Mouse (Mus musculus): ENCODE data around the gene Clstn2. TPM values are rescaled to one million over a fixed set of nuclear protein-coding genes. Genes with fewer than 3 reads are reported as not detected.

Clstn2 gene
- polyA plus RNA-seq, 1 experiment from 2014 or later = 0.79 TPM

DNA sequence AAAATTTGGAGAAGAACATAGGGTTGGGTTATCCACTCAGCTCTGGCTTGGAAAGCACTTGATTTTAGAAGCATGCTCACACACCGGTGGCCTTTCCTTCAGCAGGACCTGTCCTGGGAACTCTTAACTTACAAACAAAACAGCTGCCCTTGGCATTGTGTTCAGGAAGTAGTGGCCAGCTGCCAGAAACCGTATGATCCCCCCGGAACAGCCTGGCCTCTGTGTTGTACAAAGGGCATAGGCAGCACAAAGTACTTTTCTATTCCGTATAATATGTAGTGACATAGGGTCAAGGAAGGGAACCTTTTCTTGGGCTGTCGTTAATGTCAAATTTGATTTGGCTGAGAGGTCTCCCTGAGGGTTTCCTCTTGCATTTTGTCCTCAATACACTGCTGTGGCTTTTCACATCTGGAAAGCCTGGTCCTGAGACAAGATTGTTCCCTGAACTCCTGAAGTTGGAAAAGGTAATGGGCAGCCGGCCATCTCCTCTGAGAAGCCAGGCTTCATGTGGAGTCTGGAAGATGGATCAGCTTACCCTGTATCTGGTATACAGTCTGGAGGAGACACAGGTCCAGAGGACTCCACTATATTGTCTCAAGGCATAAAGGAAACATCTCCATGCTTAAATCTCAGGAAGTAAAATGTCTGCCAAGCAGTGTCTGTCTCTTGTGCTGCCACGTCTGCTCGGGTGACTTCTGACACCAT lies 494.8 kb downstream of the Clstn2 start:
- Histone ChIP-seq H3K4me3 (no peak overlapping the region), H3K27ac (no peak overlapping the region), H3K4me1 (0 out of 2 replicates have a peak, but pooled peaks cover 6% of the 10 kb centered on the region), H3K36me3 (no peaks in the 10 kb centered on the region), H3K9me3 (replicated peaks) (no peaks in the 10 kb centered on the region), H3K27me3 (ENCODE audit: low read depth, poor library complexity, severe bottlenecking) (no peaks in the 10 kb centered on the region)
- DNase-seq (ENCODE audit: low spot score) = no peak
- 78% methylated on average over 8 of the region's 8 CpGs for WGBS

- Histone ChIP-seq H3K27me3 (ENCODE audit: low read depth, poor library complexity, severe bottlenecking) (no peaks in the 10 kb centered on the region), H3K27ac (no peak overlapping the region), H3K36me3 (no peaks in the 10 kb centered on the region), H3K4me3 (no peak overlapping the region), H3K4me1 (0 out of 2 replicates have a peak, but pooled peaks cover 6% of the 10 kb centered on the region), H3K9me3 (replicated peaks) (no peaks in the 10 kb centered on the region)
- 96% methylated on average over 2 of the region's 2 CpGs for WGBS
- no peak for DNase-seq (ENCODE audit: low spot score)
Measured at GRCm38 (mm10) chr9:97534196-97534595, 498.8 kb downstream of the Clstn2 start.

DNA sequence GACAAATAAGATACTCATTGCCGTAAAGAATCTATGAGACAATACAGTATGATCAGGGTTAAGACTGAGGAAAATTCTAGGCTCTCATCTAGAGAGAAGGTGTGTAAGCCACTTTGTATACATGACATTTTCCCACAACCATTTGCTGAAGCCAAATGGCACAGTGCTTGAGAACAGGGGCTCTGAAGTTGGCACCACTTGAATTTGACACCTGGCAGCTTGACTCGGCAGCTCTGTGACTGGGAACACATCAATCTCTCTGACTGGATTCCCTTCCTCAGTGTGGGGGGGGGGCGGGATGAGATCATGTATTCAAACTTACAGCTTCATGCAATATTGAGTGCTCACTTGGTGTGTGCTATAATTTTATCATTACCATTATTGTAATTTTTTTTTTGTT lies 499.7 kb downstream of the Clstn2 start:
- 66% methylated on average over 3 of the region's 3 CpGs for WGBS
- Histone ChIP-seq H3K36me3 (no peaks in the 10 kb centered on the region), H3K27ac (no peak overlapping the region), H3K4me1 (0 out of 2 replicates have a peak, but pooled peaks cover 4% of the 10 kb centered on the region), H3K27me3 (ENCODE audit: low read depth, poor library complexity, severe bottlenecking) (no peaks in the 10 kb centered on the region), H3K4me3 (no peak overlapping the region), H3K9me3 (replicated peaks) (no peaks in the 10 kb centered on the region)
- DNase-seq (ENCODE audit: low spot score) = no peak

GRCm38 (mm10) chr9:97532536-97532935 lies 500.4 kb downstream of the Clstn2 start:
- Histone ChIP-seq H3K27me3 (ENCODE audit: low read depth, poor library complexity, severe bottlenecking) (no peaks in the 10 kb centered on the region), H3K4me3 (no peak overlapping the region), H3K27ac (no peak overlapping the region), H3K4me1 (no peaks in the 10 kb centered on the region), H3K36me3 (no peaks in the 10 kb centered on the region), H3K9me3 (replicated peaks) (no peaks in the 10 kb centered on the region)
- DNase-seq (ENCODE audit: low spot score) = no peak
- 92% methylated on average over 13 of the region's 13 CpGs for WGBS

DNA sequence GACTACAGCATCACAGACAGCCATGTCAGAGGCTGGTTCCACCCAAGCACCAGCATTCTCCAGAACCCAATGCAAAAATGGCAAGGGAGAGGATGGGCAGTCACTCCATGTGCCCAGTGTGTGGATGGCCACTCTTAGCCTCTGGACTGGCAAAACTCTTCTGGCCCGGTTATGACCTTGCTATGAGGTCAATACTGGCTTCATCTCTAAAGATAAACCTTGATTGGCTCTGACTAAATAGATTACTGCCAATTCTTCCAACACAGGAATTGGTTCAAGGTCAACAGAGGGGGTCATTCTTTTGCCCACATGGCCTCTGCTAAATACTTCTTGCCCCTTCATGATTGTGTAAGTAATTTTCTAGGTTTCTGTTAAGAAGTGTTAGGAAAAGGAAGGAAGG lies 505.1 kb downstream of the Clstn2 start:
- Histone ChIP-seq H3K27ac (no peak overlapping the region), H3K27me3 (ENCODE audit: low read depth, poor library complexity, severe bottlenecking) (no peaks in the 10 kb centered on the region), H3K4me1 (no peaks in the 10 kb centered on the region), H3K4me3 (no peak overlapping the region), H3K9me3 (replicated peaks) (no peaks in the 10 kb centered on the region), H3K36me3 (no peaks in the 10 kb centered on the region)
- WGBS = 93% methylated on average over 1 of the region's 1 CpGs
- DNase-seq (ENCODE audit: low spot score) = no peak

GRCm38 (mm10) chr9:97527276-97527675 lies 505.7 kb downstream of the Clstn2 start:
- Histone ChIP-seq H3K36me3 (no peaks in the 10 kb centered on the region), H3K4me1 (no peaks in the 10 kb centered on the region), H3K9me3 (replicated peaks) (no peaks in the 10 kb centered on the region), H3K27me3 (ENCODE audit: low read depth, poor library complexity, severe bottlenecking) (no peaks in the 10 kb centered on the region), H3K4me3 (no peak overlapping the region), H3K27ac (no peak overlapping the region)
- no peak for DNase-seq (ENCODE audit: low spot score)
- 93% methylated on average over 1 of the region's 1 CpGs for WGBS

GRCm38 (mm10) chr9:97525563-97525962 lies 507.4 kb downstream of the Clstn2 start:
- H3K36me3 ChIP-seq = no peaks in the 10 kb centered on the region
- WGBS = 81% methylated on average over 3 of the region's 3 CpGs
- H3K27me3 ChIP-seq (ENCODE audit: low read depth, poor library complexity, severe bottlenecking) = no peaks in the 10 kb centered on the region
- no peaks in the 10 kb centered on the region for H3K9me3 ChIP-seq (replicated peaks)
- DNase-seq (ENCODE audit: low spot score) = no peak
- H3K4me3 ChIP-seq = no peak overlapping the region
- no peaks in the 10 kb centered on the region for H3K4me1 ChIP-seq
- no peak overlapping the region for H3K27ac ChIP-seq

- H3K27ac ChIP-seq = no peak overlapping the region
- no peaks in the 10 kb centered on the region for H3K4me1 ChIP-seq
- no peaks in the 10 kb centered on the region for H3K27me3 ChIP-seq (ENCODE audit: low read depth, poor library complexity, severe bottlenecking)
- no peaks in the 10 kb centered on the region for H3K36me3 ChIP-seq
- no peaks in the 10 kb centered on the region for H3K9me3 ChIP-seq (replicated peaks)
- no peak for DNase-seq (ENCODE audit: low spot score)
- H3K4me3 ChIP-seq = no peak overlapping the region
- WGBS = 81% methylated on average over 3 of the region's 3 CpGs
Measured at GRCm38 (mm10) chr9:97524861-97525260, 508.1 kb downstream of the Clstn2 start.

GRCm38 (mm10) chr9:97520771-97521170 lies 512.2 kb downstream of the Clstn2 start:
- no peak overlapping the region for H3K27ac ChIP-seq
- no peak overlapping the region for H3K4me3 ChIP-seq
- DNase-seq (ENCODE audit: low spot score) = no peak
- H3K27me3 ChIP-seq (ENCODE audit: low read depth, poor library complexity, severe bottlenecking) = no peaks in the 10 kb centered on the region
- no peaks in the 10 kb centered on the region for H3K36me3 ChIP-seq
- 89% methylated on average over 3 of the region's 3 CpGs for WGBS
- no peaks in the 10 kb centered on the region for H3K9me3 ChIP-seq (replicated peaks)
- H3K4me1 ChIP-seq = no peaks in the 10 kb centered on the region

GRCm38 (mm10) chr9:97517006-97517405 lies 516.0 kb downstream of the Clstn2 start:
- no peaks in the 10 kb centered on the region for H3K36me3 ChIP-seq
- H3K27ac ChIP-seq = no peak overlapping the region
- no peak overlapping the region for H3K4me3 ChIP-seq
- no peaks in the 10 kb centered on the region for H3K9me3 ChIP-seq (replicated peaks)
- WGBS = 84% methylated on average over 3 of the region's 3 CpGs
- H3K4me1 ChIP-seq = no peaks in the 10 kb centered on the region
- H3K27me3 ChIP-seq (ENCODE audit: low read depth, poor library complexity, severe bottlenecking) = no peaks in the 10 kb centered on the region
- DNase-seq (ENCODE audit: low spot score) = no peak

DNA sequence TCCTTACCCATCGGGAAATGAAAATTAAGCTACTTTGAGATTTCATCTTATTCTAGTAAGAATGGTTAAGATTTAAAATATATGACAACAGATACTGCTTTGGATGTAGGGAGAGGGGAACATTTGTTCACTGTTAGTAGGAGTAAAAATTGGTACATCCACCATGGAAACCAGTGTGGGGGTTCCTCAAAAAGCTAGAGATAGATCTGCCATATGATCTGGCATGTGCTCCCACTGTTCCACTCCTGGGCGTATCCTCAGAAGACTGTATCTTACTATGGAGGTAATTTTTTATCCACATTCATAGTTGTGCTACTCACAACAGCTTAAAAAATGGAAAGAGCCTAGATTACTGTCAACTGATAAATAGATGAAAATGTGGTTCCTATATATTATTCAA lies 518.3 kb downstream of the Clstn2 start:
- Histone ChIP-seq H3K9me3 (replicated peaks) (no peaks in the 10 kb centered on the region), H3K27ac (no peak overlapping the region), H3K36me3 (no peaks in the 10 kb centered on the region), H3K27me3 (ENCODE audit: low read depth, poor library complexity, severe bottlenecking) (no peaks in the 10 kb centered on the region), H3K4me1 (no peaks in the 10 kb centered on the region), H3K4me3 (no peak overlapping the region)
- no peak for DNase-seq (ENCODE audit: low spot score)
- 94% methylated on average over 2 of the region's 2 CpGs for WGBS

GRCm38 (mm10) chr9:97512282-97512850 lies 520.6 kb downstream of the Clstn2 start:
- no peaks in the 10 kb centered on the region for H3K9me3 ChIP-seq (replicated peaks)
- no peaks in the 10 kb centered on the region for H3K4me1 ChIP-seq
- no peak for DNase-seq (ENCODE audit: low spot score)
- H3K27ac ChIP-seq = no peak overlapping the region
- H3K27me3 ChIP-seq (ENCODE audit: low read depth, poor library complexity, severe bottlenecking) = no peaks in the 10 kb centered on the region
- 93% methylated on average over 3 of the region's 3 CpGs for WGBS
- H3K36me3 ChIP-seq = no peaks in the 10 kb centered on the region
- no peak overlapping the region for H3K4me3 ChIP-seq

DNA sequence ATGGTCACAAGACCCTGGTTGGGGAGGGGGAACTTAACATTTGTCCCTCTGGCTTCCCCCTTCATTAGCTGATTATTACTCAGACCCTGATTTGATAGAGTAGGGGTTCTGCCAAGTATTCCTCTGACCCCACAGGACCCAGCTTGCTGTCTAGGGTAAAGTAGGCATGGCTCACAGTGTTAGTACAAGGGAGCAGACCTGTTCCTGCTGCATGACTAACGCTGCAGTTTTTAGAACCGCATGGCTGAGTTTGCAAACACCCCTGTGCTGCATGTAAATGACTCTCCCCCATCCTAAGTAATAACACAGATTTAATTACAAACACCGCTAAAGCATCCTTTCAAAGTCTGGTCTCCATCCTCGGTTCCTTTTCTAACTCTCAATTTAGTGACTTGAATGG lies 531.6 kb downstream of the Clstn2 start:
- Histone ChIP-seq H3K27me3 (ENCODE audit: low read depth, poor library complexity, severe bottlenecking) (no peaks in the 10 kb centered on the region), H3K27ac (no peak overlapping the region), H3K9me3 (replicated peaks) (no peaks in the 10 kb centered on the region), H3K4me3 (no peak overlapping the region), H3K4me1 (no peaks in the 10 kb centered on the region), H3K36me3 (no peaks in the 10 kb centered on the region)
- no peak for DNase-seq (ENCODE audit: low spot score)
- WGBS = 75% methylated on average over 4 of the region's 4 CpGs
